Mouse (Mus musculus) intestine, embryonic 16.5 days (tissue): ENCODE results near the gene Ppcdc. TPM values are rescaled to one million over a fixed set of nuclear protein-coding genes. Genes with fewer than 3 reads are reported as not detected.
A peak's percentile ranks its signal among the peaks of the same experiment; 100 is the strongest.

Experiments
- ATAC-seq: fragments of 200-750 bp; cut with Nextera tagmentation; 2 replicates; pipeline ENCODE4 v1.8.0; 2017; ENCODE audit warnings: moderate TSS enrichment, moderate library complexity
- H3K27ac ChIP-seq: fragments of 300-500 bp; sonication (generic); 2 replicates; pipeline ENCODE4 v1.5.1; 2014; ENCODE audit warnings: mild to moderate bottlenecking, low read length
- H3K27me3 ChIP-seq: fragments of 300-500 bp; sonication (generic); replicated peaks from 2 replicates; pipeline ENCODE4 v1.6.1; 2014; ENCODE audit warnings: low read length, control low read depth, mixed read lengths; ENCODE audit not compliant: control insufficient read depth, insufficient read depth
- H3K36me3 ChIP-seq: fragments of 300-500 bp; sonication (generic); 2 replicates; pipeline ENCODE4 v1.6.1; 2014; ENCODE audit warnings: low read length, control low read depth; ENCODE audit not compliant: control insufficient read depth, insufficient read depth
- H3K4me1 ChIP-seq: fragments of 300-500 bp; sonication (generic); 2 replicates; pipeline ENCODE4 v1.6.1; 2014; ENCODE audit warnings: low read length, control low read depth, mixed read lengths; ENCODE audit not compliant: control insufficient read depth, insufficient read depth
- H3K4me2 ChIP-seq: fragments of 300-500 bp; sonication (generic); 2 replicates; pipeline ENCODE4 v1.6.1; 2014; ENCODE audit warnings: low read depth, low read length, control low read depth
- H3K4me3 ChIP-seq: fragments of 300-500 bp; sonication (generic); 2 replicates; pipeline ENCODE4 v1.5.1; 2014; ENCODE audit warnings: mild to moderate bottlenecking, low read length
- H3K9ac ChIP-seq: fragments of 300-500 bp; sonication (generic); 2 replicates; pipeline ENCODE4 v1.6.1; 2014; ENCODE audit warnings: low read depth, low read length
- H3K9me3 ChIP-seq: fragments of 300-500 bp; sonication (generic); 2 replicates; pipeline ENCODE4 v1.6.1; 2016; ENCODE audit warnings: low read length, control low read depth; ENCODE audit not compliant: control insufficient read depth
- WGBS: fragments of 180-500 bp; shearing (Covaris S2); extraction: QIAGEN DNeasy Blood & Tissue Kit; methylation state at CpG from one replicate; pipeline ENCODE4 v1.1.7; 2014; 5-methylcytosine and 5-hydroxymethylcytosine counted together
- polyA plus RNA-seq: library from polyadenylated mRNA; unstranded; fragments of >200 nt; fragmentation: Nextera tagmentation; extraction: Ambion mirVana; gene quantifications from 2 replicates; pipeline ENCODE4 v1.2.1, GENCODE M21; 2015

Ppcdc gene
- 25.2 and 29.4 TPM in 2 replicates for polyA plus RNA-seq

DNA sequence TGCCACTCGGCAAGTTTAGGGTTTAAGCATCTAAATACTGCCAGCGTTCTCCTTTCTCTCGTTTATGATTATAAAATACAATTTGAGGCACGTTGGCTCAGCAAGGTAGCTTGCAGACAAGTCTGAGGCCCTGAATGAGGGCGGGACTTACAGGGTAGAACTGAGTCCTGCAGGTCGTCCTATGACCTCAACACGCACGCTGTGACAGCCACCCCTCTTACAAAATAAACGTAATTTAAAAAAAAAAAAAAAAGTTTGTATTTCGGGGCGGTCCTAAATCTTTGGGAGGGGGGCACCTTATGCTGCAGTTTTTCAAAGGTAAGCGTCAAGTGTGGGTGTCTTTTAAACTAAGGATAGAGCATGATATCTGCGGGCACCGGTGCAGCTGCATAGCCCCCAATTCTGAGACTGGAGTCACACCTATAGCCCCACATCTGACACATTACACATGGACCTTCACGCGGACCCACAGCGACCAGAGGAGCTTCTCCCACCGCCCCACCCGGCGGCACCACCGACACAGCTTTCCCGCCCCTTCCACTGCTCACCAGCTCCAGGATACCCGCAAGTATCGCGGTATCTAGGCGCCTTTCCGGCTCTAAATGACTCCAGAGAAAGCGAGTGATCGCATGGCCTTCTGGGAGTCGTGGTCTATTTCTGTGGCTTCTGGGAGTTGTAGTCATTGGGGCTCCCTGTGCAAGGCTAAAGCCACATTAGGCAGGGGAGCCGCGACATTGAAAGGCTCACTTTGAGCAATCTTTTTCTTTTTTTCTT, at the start of gene Ppcdc:
Ppcdc (minus strand) TSS at position 603 of the 774 bp plus-strand sequence.
- Histone ChIP-seq H3K27ac (peak within 1 kb of the TSS; percentile 62), H3K9ac (peak within 1 kb of the TSS; percentile 75), H3K4me3 (peak within 1 kb of the TSS; percentile 54), H3K9me3 (no peaks in the 10 kb centered on the region), H3K36me3 (no peaks in the 10 kb centered on the region), H3K4me1 (no peaks in the 10 kb centered on the region; the same call in 1 of the 2 replicates), H3K4me2 (peak within 1 kb of the TSS; percentile 70), H3K27me3 (no peaks in the 10 kb centered on the region)
- WGBS: 2% methylated on average over 32 of the region's 32 CpGs
- peak; percentile 98 for ATAC-seq

DNA sequence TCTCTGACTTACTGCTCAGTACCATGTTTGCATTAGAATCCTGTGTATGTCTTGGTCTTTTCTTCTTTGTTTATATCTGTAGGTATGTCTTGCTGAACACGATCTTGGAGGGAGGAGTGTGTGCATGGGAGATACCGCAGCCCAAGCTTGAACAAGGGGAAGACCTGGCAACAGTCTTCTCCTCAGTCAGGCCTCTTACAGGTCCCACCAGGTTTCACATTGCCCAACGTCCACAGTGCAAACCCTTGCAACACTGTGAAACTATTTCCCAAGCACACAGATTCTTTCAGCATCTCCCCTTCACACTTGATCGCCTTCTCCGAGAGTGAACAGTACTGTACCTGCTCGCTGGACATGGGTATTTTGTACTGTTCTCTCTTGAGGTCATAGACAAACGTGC, 47.9 kb upstream of the Ppcdc start:
- Histone ChIP-seq H3K4me2 (no peak overlapping the region), H3K4me3 (no peak overlapping the region), H3K9me3 (no peaks in the 10 kb centered on the region), H3K27me3 (0 out of 2 replicates have a peak, but pooled peaks cover 3% of the 10 kb centered on the region), H3K27ac (no peak overlapping the region), H3K4me1 (no peaks in the 10 kb centered on the region), H3K9ac (no peak overlapping the region), H3K36me3 (no peaks in the 10 kb centered on the region)
- 70% methylated on average over 7 of the region's 7 CpGs for WGBS
- no peak for ATAC-seq

GRCm38 (mm10) chr9:57485774-57486173, 45.9 kb upstream of the Ppcdc start:
- H3K36me3 ChIP-seq: no peaks in the 10 kb centered on the region
- no peak overlapping the region for H3K27ac ChIP-seq
- peak; percentile 44; the same call in 1 of the 2 replicates for ATAC-seq

DNA sequence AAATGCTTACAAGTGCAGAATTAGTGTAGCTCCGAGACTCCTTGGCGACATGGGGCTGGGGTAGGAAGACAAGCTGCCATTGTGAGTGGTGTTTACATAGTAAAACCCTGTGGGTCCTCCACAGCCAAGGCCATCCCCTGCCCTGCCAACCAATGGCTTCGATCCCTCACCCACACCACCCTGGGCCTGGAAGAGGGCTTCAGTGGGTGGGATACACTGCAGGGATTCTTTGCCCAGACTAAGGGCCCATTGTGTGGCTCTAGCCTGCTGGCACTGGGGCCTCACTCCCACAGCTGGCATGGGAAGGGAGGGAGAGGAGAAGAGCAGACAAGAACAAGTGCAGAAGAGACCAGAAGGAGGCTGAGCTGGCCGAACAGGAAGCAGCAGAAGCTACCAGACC, 29.0 kb upstream of the Ppcdc start:
- Histone ChIP-seq H3K36me3 (no peaks in the 10 kb centered on the region), H3K27ac (no peak overlapping the region), H3K4me2 (no peak overlapping the region), H3K9me3 (no peaks in the 10 kb centered on the region), H3K9ac (no peak overlapping the region), H3K4me3 (no peak overlapping the region), H3K4me1 (peaks cover 9% of the 10 kb centered on the region; the same call in 1 of the 2 replicates), H3K27me3 (no peaks in the 10 kb centered on the region)
- ATAC-seq: peak; percentile 32; the same call in 1 of the 2 replicates
- WGBS: 62% methylated on average over 4 of the region's 4 CpGs

More at GRCm38 (mm10) chr9:57485774-57486173, 45.9 kb upstream of the Ppcdc start:
- no peaks in the 10 kb centered on the region for H3K9me3 ChIP-seq
- 0 out of 2 replicates have a peak, but pooled peaks cover 3% of the 10 kb centered on the region for H3K27me3 ChIP-seq
- no peak overlapping the region for H3K4me2 ChIP-seq
- H3K9ac ChIP-seq: no peak overlapping the region
- no peaks in the 10 kb centered on the region for H3K4me1 ChIP-seq
- 17% methylated on average over 7 of the region's 7 CpGs for WGBS
- no peak overlapping the region for H3K4me3 ChIP-seq

- ATAC-seq: peak; percentile 87
- 0 out of 2 replicates have a peak within 1 kb of the TSS, but pooled peaks have one; percentile 7 for H3K27ac ChIP-seq
- H3K4me1 ChIP-seq: peaks cover 9% of the 10 kb centered on the region; the same call in 1 of the 2 replicates
- no peaks in the 10 kb centered on the region for H3K27me3 ChIP-seq
- H3K9me3 ChIP-seq: no peaks in the 10 kb centered on the region
- H3K36me3 ChIP-seq: no peaks in the 10 kb centered on the region
- 2% methylated on average over 48 of the region's 48 CpGs for WGBS
- peak within 1 kb of the TSS; percentile 80 for H3K9ac ChIP-seq
- H3K4me3 ChIP-seq: peak within 1 kb of the TSS; percentile 72
- H3K4me2 ChIP-seq: peak within 1 kb of the TSS; percentile 93
These were observed 28.1 kb upstream of the Ppcdc start, which contains the start of gene Scamp5 for GRCm38 (mm10) chr9:57467896-57468549. Gene Scamp5, minus strand, starts transcription at chr9:57468060.

- no peaks in the 10 kb centered on the region for H3K27me3 ChIP-seq
- peaks cover 9% of the 10 kb centered on the region; the same call in 1 of the 2 replicates for H3K4me1 ChIP-seq
- peak overlapping the region; percentile 93 for H3K4me2 ChIP-seq
- 2% methylated on average over 18 of the region's 18 CpGs for WGBS
- H3K36me3 ChIP-seq: no peaks in the 10 kb centered on the region
- no peaks in the 10 kb centered on the region for H3K9me3 ChIP-seq
- H3K27ac ChIP-seq: 0 out of 2 replicates have a peak overlapping the region, but pooled peaks have one; percentile 7
- peak overlapping the region; percentile 72 for H3K4me3 ChIP-seq
- peak overlapping the region; percentile 80 for H3K9ac ChIP-seq
- ATAC-seq: peak; percentile 46
These were observed 27.4 kb upstream of the Ppcdc start for GRCm38 (mm10) chr9:57467271-57467771.

DNA sequence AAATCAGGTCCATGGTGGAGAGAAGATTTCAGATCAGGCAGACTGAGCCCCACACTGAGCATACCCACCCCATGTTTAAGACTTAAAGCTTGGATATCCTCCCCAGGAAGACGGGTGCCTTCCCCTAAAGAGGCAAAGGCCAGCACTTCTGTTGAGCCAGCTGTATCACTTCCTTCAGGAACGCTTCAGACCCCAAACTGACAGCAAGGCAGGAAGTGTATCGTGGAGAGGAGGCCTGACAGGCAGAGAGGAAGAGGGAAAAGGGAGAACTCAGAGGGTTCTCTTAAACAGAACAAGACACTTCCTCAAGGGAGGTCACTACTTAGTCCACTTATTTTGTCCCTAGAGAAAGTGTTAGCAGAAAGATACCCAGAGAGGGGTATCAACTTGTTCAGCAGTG, 26.2 kb upstream of the Ppcdc start:
- H3K9ac ChIP-seq: no peak overlapping the region
- no peak overlapping the region for H3K27ac ChIP-seq
- no peaks in the 10 kb centered on the region for H3K36me3 ChIP-seq
- H3K4me1 ChIP-seq: peaks cover 9% of the 10 kb centered on the region; the same call in 1 of the 2 replicates
- H3K4me3 ChIP-seq: no peak overlapping the region
- no peak for ATAC-seq
- no peaks in the 10 kb centered on the region for H3K9me3 ChIP-seq
- H3K4me2 ChIP-seq: no peak overlapping the region
- no peaks in the 10 kb centered on the region for H3K27me3 ChIP-seq
- 53% methylated on average over 3 of the region's 3 CpGs for WGBS

- H3K36me3 ChIP-seq: no peaks in the 10 kb centered on the region; the same call in 1 of the 2 replicates
- WGBS: 59% methylated on average over 6 of the region's 6 CpGs
- ATAC-seq: peak; percentile 80
- H3K4me2 ChIP-seq: peak overlapping the region; percentile 32
- no peak overlapping the region for H3K9ac ChIP-seq
- H3K27me3 ChIP-seq: no peaks in the 10 kb centered on the region
- peak overlapping the region; percentile 78 for H3K27ac ChIP-seq
- no peaks in the 10 kb centered on the region for H3K9me3 ChIP-seq
- peaks cover 9% of the 10 kb centered on the region; the same call in 1 of the 2 replicates for H3K4me1 ChIP-seq
- H3K4me3 ChIP-seq: no peak overlapping the region
These were observed 22.9 kb upstream of the Ppcdc start for GRCm38 (mm10) chr9:57462866-57463265.

DNA sequence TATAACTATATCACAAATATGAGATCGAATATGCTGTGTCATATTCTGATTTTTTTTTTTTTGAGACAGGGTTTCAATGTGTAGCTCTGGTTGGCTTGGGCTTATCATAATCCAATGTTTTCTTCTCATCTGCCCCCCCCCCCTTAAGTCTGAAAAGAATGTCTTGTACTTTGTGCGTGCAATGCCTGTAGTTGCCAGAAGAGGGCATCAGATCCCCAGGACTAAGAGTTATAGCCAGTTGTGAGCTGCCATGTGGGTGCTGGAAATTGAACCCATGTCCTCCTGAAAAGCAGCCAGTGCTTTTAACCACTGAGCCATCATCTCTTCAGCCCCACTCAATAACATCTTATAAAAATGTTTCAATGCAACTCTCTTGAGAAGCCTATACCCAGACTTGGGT, 19.8 kb upstream of the Ppcdc start:
- Histone ChIP-seq H3K9me3 (no peaks in the 10 kb centered on the region), H3K36me3 (no peaks in the 10 kb centered on the region; the same call in 1 of the 2 replicates), H3K4me3 (no peak overlapping the region), H3K27ac (no peak overlapping the region), H3K9ac (no peak overlapping the region), H3K27me3 (no peaks in the 10 kb centered on the region), H3K4me2 (no peak overlapping the region), H3K4me1 (no peaks in the 10 kb centered on the region)
- no peak for ATAC-seq
- 85% methylated on average over 2 of the region's 2 CpGs for WGBS
